Mouse (Mus musculus): ENCODE measurements at regions not wholly inside any gene's neighbourhood (a gene's known extent, or its start where the extent isn't known, plus 50 kb on each side); places are given as distances from the start of the nearest gene placed in this dataset.

DNA sequence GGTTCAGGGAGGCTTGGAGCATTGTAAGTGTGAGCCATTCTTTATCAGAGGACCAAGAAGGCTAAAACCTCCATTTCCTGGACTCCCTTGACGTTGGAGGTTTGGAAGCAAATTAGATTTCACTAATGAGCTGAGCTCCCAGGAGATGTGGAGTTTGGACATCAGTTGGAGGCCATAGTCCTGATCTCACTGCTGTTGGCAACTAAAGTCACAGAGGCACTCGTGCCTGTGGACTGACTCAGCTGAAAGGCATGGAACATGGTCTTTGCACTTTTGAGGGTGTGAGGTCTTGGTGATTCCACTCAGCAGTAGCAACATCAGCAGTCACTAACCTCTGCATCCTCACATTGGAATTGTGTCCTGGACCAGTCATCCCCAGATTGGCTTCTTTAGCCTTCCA, 169.1 kb upstream of the Klf4 start:
- intact Hi-C loops (cut with DNase I): no loop called here
- no peak for DNase-seq (ENCODE audit: low spot score in 2 of 2)

DNA sequence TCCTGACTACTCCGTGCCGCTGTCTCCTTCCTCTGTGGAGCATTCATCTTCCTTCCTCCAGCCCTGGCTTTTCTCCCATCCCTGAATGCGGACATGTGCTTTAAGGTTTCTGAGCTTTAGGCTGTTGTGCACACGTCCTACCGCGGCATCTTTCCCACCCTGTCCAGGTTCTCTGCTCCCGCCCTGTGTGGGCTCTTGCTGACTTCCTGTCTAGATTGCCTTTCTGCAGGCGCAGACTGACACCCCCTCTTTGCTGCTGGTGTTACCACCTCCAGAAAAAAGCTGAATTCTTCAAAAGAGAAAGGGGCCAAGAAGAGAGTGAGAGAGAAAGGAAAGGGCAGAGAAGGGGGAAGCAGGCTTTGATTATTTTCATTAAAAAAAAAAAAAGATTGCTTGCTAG, 167.7 kb upstream of the Klf4 start:
- DNase-seq (ENCODE audit: low spot score in 2 of 2): no peak
- intact Hi-C loops (cut with DNase I): no loop called here

GRCm38 (mm10) chr4:55699161-55699560, 166.9 kb upstream of the Klf4 start:
- no peak for DNase-seq (ENCODE audit: low spot score in 2 of 2)
- intact Hi-C loops (cut with DNase I): no loop called here

- DNase-seq (ENCODE audit: low spot score in 2 of 2): peak in 1 of 2 experiments; percentile 27
- intact Hi-C loops (cut with DNase I): no loop called here
These were observed 164.8 kb upstream of the Klf4 start for GRCm38 (mm10) chr4:55697108-55697507.

GRCm38 (mm10) chr4:55696428-55696827, 164.2 kb upstream of the Klf4 start:
- peak in 1 of 2 experiments; percentile 8 for DNase-seq (ENCODE audit: low spot score in 2 of 2)

DNA sequence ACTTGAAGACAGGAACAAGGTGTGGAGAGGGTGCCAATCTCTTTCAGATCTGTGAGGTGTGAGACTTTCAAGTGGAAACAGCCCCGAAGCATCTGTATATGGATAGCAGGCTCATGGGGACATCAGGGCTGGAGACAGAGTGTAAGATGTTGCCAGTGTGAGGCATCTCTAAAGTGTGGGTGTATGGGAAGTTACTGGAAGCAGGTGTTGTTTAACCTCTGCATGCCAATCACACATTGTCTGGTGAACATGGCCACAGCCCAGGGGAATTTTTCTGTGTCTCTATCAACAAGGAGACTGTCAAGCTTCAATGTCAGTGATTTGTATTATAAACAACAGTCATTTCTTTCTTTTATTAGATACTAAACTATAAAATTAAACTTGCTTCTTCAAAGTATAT, 163.0 kb upstream of the Klf4 start:
- intact Hi-C loops (cut with DNase I): no loop called here
- DNase-seq (ENCODE audit: low spot score in 2 of 2): no peak

More at GRCm38 (mm10) chr4:55696428-55696827, 164.2 kb upstream of the Klf4 start:
- intact Hi-C loops (cut with DNase I): no loop called here

DNA sequence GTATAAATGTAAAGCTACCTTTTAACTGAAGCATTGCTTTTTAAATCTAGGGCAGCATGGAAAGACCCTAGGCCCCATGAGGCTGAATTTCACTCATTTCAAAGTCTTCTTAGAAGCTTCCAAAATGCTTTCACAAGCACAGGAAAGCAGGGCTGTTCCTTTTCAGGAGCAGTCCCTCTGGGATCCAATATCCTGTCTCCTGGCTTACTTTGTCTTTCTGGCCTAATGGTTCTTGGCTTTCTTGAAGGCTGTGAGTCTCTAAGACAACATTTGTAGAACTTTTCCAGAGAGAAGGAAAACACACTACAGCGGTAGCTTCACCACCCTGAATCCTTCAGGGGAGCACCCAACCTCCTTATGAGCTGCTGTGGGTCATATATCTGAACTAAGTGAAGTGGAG, 157.2 kb upstream of the Klf4 start:
- no peak for DNase-seq (ENCODE audit: low spot score in 2 of 2)
- intact Hi-C loops (cut with DNase I): no loop called here

DNA sequence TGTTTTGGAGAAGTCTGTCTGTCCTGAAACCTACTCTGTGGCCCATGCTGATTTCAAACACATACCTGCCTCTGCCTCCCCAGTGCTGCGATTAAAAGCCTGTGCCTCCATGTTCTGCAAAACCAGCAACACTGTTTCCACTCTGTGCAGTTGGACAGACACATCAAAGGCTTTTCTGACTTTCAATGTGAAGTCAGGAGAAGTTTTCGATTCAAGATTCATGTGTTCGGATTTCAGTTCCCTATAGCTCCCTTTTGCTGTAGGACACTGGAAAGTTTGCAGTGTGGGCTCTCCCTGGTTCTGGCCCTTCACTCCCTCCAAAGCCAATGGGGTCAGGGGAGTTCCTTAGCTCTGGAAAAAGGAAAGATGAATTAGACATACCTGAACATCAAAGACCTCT, 154.5 kb upstream of the Klf4 start:
- DNase-seq (ENCODE audit: low spot score in 2 of 2): no peak
- intact Hi-C loops (cut with DNase I): no loop called here

DNA sequence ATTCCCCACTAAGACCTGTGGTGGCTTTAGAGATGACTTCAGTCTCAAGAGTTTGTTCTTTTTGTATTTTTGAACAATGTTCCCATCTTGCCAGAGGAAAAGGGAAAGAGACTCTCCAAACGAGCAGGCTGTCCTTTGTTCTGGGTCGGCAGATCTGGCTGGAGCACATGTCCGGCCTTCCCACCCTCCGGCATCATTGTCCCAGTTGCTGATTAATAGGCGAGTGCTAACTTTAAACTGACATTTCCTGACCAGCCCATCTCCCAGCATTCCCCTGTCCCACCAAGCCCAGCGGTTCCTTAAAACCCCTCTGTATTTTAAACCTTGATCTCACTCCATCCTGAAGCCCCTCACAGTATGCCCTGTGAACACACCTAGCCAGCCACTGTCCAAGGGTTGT, 140.0 kb upstream of the Klf4 start:
- intact Hi-C loops (cut with DNase I): no loop called here
- no peak for DNase-seq (ENCODE audit: low spot score in 2 of 2)

DNA sequence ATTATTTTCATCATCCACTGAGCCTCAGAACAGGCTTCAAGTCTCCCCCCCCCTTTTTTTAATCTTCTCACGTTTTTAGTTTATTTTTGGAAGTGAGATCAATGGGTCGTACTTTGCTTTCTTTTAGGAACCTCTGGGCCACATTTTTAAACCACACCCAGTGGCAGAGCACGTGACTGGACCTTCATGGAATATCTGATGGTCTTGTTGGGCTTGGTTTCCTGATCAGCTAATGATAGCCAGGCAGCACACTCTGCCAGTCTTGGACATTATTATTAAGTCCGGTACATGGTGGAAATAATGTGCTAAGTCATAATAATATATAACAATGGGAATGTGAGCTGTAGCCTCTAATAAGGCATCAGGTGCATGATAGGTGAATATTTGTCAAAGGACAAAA, 138.0 kb upstream of the Klf4 start:
- intact Hi-C loops (cut with DNase I): no loop called here
- DNase-seq (ENCODE audit: low spot score in 2 of 2): no peak

- no peak for DNase-seq (ENCODE audit: low spot score in 2 of 2)
- intact Hi-C loops (cut with DNase I): no loop called here
These were observed 132.6 kb upstream of the Klf4 start for GRCm38 (mm10) chr4:55664822-55665221.

- DNase-seq (ENCODE audit: low spot score in 2 of 2): peak; percentile 33 to 64
- intact Hi-C loops (cut with DNase I): no loop called here
These were observed 131.6 kb upstream of the Klf4 start for GRCm38 (mm10) chr4:55663856-55664255.

GRCm38 (mm10) chr4:55662041-55662440, 129.8 kb upstream of the Klf4 start:
- intact Hi-C loops (cut with DNase I): no loop called here
- DNase-seq (ENCODE audit: low spot score in 2 of 2): no peak

- no peak for DNase-seq (ENCODE audit: low spot score in 2 of 2)
- intact Hi-C loops (cut with DNase I): no loop called here
These were observed 126.6 kb upstream of the Klf4 start for GRCm38 (mm10) chr4:55658904-55659303.

DNA sequence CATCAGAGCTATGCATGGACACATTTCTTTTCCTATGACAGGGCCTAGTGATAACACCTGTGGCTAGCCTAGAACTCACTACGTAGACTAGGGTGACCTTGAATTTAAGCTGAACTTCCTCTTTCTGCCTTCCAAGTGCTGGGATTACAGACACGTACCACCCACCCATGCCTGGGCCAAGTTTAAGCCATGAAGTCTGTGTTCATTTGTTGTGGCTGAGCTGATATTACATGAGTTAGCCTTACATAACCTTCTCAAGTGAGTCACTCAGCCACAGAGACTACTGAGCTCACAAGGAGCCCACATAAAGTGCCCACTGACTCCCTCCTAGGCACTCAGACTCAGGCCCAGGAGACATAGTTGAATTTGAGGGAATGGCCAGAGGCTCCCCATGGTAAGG, 123.1 kb upstream of the Klf4 start:
- intact Hi-C loops (cut with DNase I): no loop called here

DNA sequence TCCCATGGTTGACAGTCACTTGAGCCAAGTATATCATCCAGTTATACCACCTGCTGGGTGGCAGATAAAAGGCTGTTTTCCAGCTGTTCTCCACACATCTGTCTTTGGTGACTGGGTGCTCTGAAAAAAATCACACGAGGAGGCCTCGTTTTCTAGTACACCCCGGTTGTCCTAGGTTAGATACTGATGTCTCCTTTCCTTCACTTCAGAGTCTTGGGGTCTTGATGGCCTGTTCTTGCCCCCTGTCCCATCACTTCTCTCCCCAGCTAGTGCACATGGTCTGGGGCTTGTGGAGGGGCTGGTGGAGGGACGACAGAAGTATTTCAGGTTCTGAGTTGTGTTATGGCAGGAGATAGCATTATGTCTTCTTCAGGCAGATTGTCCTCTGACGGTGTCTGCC, 120.4 kb upstream of the Klf4 start:
- no peak for DNase-seq (ENCODE audit: low spot score in 2 of 2)
- intact Hi-C loops (cut with DNase I): loop anchor here (5.0 kb wide), 2 partner anchors 80 to 120 kb away; partner anchors contain the start of gene Klf4

More for the DNA sequence above, 123.1 kb upstream of the Klf4 start:
- DNase-seq (ENCODE audit: low spot score in 2 of 2): no peak

DNA sequence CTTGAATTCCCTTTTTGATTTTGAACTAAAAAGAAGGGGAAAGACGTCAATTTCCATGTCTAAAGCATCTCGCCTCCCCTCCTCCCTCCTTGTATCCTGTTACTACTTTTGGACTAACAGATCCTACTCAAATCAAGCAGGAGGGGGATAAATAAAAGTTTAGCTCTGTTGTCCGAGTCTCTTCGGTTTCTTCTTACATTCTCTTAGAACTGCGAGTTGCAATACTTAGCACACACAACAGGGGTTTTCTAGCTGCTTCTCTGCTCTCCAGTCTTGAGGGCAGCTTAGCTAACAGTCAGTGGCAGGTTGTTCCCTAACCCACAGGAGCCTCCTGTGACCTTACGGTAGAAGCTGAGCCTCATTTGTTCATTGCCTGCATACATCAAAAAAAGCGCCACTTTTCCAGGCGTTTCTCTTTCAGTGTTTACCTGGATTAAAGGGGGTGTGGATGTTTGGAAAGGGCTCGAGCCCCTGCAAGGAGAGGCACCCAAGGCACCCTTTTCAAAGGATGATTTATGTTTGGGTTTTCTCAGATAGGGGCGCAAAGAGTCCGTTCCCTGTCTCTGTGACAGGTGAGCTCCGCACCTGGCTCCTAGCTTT, 119.6 kb upstream of the Klf4 start:
- DNase-seq (ENCODE audit: low spot score in 2 of 2): peak; percentile 22 to 51
- intact Hi-C loops (cut with DNase I): loop anchor here (5.0 kb wide), 2 partner anchors 80 to 120 kb away; partner anchors contain the start of gene Klf4

DNA sequence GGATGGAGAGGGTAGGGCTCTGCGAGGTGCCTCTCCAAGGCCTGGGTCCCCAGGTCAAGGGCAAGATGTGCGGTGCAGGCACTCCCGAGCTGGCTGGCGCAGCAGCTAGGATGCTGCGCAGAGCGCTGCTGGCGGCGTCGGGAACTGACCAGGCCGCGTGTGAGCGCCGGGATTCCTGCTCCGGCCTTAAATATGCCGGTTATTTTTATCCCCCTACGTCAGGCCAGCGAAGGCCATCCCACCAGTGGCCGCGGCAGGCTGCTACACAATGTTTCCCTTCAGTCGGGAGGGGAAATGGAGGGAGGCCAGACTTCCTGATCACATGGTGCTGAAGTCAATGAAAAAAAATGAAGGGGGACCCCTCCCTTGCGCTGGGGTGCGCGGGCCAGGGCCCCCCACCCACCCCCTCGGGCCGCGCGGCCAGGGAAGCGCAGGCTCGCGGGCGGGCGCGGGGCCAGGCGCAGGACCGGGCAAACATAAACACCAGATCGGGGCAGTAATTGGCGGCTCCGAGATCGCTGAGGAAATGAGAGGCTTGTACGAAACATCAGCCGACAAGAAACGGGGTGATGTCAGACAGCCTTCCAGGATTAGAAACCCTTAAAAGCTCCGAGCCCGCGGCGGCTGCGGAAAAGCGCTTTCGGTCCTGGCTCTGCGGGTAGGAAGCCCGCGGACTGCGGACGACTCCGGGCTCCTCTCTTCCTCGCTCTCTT, 118.9 kb upstream of the Klf4 start:
- intact Hi-C loops (cut with DNase I): loop anchor here (5.0 kb wide), 2 partner anchors 81 to 119 kb away; partner anchors contain the start of gene Klf4
- peak; percentile 77 to 89 for DNase-seq (ENCODE audit: low spot score in 2 of 2)

- DNase-seq (ENCODE audit: low spot score in 2 of 2): no peak
- intact Hi-C loops (cut with DNase I): loop anchor here (5.0 kb wide), 2 partner anchors 82 to 118 kb away; partner anchors contain the start of gene Klf4
These were observed 117.9 kb upstream of the Klf4 start for GRCm38 (mm10) chr4:55650186-55650585.

GRCm38 (mm10) chr4:55648376-55648775, 116.1 kb upstream of the Klf4 start:
- intact Hi-C loops (cut with DNase I): no loop called here
- DNase-seq (ENCODE audit: low spot score in 2 of 2): no peak

GRCm38 (mm10) chr4:55645432-55645831, 113.2 kb upstream of the Klf4 start:
- DNase-seq (ENCODE audit: low spot score in 2 of 2): no peak
- intact Hi-C loops (cut with DNase I): no loop called here

Data from left cerebral cortex, postnatal 14 days (tissue).